Mouse (Mus musculus) cerebellum, adult 18-20 months (tissue): Measurements from ENCODE around the gene Magi2.

Source experiments
- DNase-seq, 2 experiments: peaks; one replicate each; pipeline ENCODE4 v3.0.0; 2021

The Magi2 gene

DNA sequence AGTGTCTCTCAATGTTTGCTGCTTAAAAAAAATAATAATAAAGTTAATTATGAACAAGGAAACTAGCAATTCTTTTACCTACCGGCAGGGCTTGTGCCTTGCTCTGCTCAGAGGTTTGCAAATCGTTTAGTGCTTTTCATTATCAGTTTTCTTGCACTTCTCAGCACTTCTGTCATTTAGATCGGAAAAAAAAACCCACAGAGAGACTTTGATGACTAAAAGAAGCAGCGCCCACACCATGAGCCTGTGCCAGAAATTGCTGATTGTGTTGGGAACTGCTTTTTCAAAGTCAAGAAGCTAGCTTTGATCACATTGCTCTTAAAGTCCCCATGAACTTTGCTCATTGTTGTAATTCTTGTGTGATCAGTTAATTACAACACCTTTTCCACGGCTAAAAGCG, 860.2 kb downstream of the Magi2 start:
- no peak for DNase-seq

DNA sequence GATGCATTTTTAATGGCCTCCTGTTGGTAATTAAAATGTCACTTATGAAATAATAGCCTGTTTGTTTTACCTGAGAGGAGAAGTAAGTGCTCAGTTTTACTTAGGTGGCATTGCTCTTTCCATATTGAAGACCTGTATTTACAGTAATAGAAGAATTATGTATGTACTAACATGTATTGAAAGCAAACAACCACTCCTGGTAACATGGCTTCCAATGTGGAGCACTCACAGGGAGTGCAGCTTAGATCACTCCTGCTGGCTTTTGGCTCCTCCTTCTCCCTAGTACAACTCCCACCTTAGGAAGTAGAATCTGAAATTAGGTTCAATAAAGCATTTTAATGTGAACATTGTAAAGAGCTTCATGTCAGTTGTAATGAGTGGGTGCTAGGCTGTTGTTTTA, 877.0 kb downstream of the Magi2 start:
- no peak for DNase-seq

DNA sequence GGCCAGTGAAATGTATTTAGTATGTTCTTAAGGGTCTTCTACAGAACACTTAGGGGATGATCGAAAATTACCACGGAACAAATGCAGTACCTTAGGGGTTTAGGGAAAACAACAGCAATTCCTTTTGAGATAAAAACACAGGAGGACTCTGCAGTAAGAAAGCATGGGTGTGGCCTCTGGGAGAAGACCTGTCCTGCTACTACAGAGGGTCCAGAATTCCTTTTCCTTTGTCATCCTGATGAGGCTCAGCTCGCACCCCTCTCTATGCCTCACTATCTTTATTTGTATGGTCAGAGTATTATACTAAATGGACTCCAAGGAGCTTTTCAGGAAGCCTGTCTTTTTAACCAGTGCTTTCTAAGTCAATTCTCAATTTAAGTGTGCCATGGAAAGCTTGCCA, 877.7 kb downstream of the Magi2 start:
- DNase-seq: no peak

DNA sequence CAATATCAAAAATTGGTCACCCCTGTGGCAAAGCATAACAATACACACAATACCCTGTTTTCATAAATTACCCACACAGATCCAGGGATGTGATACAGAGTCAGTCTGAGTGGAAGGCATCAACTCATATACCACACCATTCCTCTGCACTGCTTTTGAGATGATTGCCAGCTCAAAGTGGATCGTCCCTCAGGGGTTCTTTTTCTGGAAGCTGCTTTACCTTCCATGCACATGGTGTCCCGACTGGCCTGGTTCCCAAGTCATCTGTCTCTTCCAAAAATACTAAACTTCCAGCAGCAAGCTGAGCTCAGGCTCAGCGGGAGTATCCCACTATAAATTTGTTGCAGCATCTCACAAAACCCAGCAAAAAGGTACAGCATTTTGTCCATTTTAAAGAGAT, 882.7 kb downstream of the Magi2 start:
- peak; percentile 59 to 60 for DNase-seq

DNA sequence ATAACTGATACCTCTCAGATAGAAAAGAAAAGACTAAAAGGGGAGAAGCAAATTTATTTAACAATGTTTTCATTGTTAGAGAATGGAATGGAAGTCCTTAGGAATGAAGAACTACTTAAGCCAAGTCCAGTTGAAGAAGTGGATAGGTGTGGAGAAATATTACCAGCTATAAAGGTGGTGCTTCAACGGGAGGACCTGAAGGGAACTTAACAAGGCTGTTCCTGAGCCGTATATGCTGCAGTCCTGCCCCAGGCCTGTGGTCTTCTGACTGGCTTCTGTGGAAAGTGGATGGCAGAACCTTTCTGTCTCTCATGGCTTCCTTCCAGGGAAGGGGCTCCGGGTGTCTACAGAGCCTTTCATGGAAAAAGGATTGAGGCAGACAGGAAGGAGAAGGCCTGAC, 890.3 kb downstream of the Magi2 start:
- DNase-seq: no peak

DNA sequence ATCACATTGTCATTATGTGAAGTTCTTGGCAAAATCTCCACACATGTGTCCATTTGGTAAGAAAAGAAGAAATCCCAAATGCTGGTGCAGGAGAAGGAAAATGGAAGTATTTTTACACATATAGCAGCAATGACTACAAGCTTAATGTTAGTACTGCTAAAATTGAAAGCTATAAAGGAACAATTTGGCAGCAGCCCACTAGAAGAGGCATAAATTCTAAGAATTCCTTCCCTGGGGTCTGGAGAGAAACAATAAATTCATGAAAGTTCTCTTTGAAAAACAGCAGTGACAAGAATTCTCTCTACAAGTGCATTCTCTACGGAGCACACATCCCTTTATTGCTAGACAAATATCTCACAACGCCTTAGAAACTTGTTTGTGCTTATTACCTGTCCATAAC, 913.4 kb downstream of the Magi2 start:
- no peak for DNase-seq

DNA sequence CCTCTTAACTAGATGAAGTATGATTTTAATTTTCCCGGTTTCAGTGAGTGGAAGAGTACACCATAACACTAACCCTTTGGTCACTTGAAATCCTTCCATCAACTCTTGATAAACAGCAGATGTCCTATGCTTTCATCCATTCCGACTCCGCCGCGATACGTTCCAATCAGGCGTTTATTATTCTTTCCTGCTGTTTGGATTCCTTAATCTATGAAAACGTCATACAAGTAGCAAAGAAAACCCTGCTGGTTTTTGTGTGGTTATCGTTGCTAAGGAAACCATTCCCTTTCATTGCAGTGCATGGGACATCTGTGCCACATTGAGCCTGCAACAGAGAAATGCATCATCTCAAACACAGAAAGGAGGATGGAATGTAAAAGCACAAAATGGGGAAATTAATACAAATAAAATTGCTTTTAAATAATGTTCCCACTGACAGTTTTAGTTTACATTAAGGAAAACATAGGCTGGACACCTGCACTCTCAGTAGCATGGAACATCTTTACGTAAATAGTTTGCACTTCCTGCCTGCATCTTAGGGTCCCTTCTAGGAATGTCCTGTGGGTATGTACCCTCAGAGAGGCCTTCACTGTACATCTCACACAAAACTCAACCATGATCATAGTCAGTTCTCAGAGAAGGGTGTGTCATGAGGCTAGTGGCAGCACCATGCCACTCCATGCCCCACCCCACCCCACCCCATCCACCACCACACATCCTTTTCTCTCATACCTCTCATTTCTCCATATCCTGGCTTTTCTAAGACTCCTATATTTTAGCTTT, 914.0 kb downstream of the Magi2 start:
- no peak for DNase-seq

DNA sequence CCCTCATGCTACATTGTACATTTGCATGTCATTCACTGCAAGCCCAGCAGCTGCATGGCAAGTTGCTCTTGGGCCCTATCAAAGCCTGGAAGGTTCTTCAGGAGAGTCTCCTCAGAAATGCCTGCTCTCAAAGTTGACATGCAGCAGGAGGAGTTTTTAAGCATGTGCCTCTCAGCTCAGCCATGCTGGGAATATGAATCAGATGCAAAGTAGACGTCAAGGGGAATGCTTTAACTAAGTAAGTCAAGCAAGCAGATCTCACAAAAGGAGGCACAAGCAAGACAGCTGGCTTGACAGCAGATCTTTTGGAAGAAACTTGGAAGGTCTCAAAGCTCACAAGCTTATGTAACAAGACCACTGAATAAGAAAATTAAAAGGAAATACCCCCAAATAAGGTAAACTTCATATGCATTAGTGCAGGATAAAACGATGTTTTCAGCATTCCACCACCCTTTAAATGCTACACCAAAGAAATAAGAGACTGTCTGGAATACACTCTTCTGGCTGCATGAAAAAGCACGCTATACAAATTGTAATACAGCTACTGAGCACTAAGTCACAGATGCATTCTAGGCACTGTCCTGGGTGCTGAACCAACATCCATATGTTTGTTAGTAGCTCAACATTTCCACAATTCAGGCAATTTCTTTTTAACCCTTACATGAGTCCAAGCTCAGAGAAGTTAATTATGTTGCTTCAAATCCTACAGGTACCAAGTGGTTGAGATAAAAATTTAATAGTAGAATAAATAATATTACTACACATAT, 926.7 kb downstream of the Magi2 start:
- no peak for DNase-seq

DNA sequence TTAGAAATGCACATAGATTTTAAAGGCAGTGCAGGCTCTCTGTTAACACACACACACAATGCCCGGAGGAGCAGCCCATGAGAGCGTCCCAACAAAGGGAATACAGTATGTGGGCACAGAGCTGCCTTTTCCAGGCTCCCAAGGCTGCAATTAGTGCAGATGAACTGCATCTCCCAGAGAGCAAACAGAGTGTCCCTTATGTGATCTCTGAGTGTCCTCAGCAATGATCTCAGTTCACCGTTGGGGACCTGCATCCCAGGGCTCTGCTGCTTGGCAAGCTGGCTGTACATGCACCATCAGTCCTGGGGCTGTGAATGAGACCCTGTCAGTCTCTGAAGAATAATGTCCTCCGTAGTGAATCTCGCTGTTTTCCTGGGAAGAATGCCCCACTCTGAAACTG, 969.9 kb downstream of the Magi2 start:
- no peak for DNase-seq

DNA sequence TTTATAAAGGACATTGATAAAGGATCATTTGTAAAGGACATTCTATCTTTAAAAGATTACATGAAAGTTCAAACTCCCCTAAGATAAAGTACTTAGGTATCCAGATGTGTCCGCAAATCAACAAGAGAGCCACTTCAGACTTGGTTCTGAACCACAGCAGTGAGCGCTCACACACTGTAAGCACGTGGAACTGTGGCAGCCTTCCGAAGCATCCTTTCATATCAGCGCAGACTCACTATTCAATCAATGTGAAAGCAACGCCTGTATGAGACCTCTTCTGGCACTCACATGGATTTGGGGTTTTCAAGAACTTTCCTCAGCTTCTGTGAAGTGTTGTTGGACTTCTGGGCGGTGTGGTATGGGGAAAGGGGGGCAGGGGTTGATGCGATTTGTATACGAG, 970.6 kb downstream of the Magi2 start:
- DNase-seq: no peak

DNA sequence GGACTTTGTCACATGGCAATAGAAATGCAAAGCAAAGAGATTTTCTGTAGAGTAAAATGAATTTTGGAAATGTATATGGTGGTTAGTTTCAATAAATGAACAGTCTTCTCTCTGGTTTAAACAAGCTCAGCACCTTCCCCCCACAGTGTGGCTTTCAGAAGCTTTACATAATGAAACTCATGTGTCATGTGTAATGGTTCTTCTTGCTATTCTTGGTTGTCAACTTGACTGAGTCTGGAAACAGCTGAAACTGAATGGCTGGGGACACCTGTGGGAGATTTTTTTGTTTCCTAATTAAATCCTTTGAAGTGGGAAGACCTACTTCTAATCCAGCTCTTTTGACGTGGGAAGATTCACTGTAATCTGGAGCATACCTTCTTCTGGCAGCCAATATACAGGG, 974.5 kb downstream of the Magi2 start:
- DNase-seq: no peak

DNA sequence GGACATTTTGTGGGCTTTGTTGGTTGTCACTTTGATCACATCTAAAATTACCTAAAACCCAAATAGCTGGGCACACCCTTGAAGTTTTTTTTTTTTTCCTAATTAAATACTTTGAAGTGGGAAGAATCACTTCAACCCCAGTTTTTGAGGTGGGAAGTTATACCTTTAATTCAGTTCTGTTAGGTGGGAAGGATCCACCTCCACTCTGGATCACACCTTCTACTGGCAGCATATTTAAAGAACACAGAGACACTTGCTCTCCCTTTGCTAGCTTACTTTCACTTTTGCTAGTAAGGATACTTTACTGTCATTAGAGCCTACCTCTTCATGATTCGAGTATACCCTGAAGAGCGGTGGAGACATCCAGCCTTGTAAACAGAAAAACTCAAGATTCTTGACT, 981.3 kb downstream of the Magi2 start:
- no peak for DNase-seq

DNA sequence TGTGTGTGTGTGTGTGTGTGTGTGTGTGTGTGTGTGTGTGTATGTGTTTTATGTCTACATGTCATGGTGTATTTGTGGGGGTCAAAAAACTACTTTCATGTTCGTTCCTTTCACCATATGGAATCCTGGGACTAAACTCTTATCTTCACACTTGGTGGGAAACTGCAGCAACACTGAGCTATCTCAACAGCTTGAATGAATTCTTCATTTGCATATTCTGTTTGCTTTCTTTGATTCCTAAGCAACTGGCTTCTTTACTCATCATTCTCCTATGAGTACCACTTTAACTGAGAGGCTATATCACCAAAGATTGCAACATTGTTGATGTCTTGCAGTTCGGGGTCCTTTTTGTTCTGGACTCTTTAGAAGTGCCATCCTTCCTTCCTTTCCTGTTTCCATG, 986.5 kb downstream of the Magi2 start:
- DNase-seq: no peak

DNA sequence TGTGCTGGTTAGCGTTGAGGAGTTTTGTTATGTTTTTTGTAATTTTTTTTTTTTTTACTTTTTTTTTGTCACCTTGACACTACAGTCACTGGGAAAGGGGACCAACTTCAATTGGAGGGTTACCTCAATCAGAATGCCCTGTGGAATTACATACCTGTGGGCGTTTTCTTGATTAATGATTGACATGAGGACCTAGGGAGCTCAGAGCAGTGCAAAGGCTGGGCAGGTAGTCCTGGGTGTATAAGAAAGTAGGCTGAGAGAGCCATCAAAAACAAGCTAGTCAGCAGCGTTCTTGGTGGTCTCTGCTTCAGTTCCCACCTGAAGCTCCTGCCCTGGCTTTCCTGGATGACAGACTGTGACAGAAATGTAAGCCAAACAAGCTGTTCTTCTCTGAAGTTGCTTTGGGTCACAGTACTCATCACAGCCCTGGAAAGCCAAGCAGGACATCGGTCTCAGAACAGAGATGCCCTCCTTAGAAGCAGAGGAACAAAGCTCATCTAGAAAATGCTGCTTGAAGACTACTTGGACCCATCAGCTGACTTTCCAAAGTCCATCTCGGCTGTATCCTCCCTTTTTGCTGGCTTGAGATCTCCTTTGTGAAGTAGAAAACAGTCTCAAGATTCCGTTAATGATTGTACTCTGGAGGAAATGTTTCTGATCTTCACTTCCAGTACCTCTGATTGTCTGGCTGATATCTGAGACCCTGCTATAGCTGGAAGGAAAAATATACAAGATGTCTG, 999.8 kb downstream of the Magi2 start:
- no peak for DNase-seq

DNA sequence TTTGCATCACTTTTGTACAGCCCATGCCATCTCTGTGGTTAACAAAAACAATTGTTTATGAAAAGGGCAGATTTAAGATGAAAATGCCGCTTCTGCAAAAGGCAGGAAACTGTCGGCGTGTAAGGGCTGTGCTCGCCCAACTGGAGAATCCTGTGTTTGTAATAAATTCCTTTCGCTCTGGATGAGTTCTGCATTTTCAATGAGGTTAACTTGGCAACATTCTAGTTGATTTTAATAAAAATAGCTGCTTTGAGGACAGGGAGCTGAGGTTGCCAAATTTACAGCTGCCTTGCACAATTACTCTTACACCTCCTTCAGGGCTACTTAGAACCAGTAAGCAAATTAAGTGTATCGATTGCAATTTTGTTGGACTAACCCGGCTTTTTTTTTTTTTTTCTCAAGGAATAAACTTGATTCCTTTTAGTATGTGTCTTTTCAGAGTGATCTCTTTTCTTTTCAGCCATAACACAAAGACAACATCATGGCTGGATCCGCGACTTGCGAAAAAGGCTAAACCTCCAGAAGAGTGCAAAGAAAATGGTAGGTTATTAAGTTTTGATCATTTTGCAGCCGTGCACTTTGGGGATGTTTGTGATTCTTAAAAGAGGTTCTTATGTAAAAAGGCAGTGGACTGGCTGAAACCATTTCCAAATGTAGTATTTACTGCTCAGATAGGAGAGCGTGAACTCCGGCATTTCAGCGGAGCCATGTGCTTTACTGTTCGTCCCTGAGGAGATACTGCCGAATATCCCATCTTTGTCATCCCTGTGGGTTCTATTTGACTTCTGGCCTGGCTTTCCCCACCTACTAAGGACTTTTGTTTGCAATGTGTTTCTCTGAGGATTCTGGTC, 1001.3 kb downstream of the Magi2 start:
- DNase-seq: no peak

DNA sequence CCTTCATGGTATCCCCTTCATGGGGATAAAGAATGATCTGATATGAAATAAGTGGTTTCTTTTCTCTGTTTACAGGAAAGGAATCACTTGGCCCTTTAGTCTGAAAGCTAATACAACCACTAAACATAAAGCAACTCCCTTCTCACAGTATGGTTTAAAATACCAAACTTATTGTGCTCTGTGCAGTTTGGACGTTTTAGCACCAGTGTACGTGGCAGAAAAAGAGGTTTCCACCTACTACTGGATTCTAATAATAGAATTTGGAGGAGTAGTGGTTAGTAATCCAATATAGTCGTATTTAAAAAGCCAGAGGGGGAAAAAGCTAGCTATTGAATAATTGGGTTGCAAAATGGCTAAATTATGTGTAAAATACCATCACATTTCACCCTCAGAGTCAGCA, 1005.1 kb downstream of the Magi2 start:
- no peak for DNase-seq

DNA sequence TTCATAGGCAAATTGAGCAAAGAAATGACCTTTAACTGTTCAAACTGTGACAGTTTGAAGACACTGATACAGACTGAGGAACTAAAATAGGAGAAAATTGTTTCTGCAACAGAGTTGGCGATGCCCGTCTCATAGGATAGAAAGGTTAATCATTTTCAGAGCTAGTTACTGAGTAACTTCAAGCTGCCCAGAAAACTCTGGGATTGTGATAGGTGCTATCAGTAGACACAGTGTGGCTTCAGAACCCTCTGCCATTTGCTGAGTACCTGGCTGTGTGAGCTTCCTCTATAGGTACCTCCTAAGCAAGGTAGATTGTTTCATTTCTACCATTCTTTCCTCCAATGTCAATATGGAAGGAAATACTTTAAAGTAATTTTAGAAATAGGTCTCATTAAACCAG, 1014.7 kb downstream of the Magi2 start:
- no peak for DNase-seq

DNA sequence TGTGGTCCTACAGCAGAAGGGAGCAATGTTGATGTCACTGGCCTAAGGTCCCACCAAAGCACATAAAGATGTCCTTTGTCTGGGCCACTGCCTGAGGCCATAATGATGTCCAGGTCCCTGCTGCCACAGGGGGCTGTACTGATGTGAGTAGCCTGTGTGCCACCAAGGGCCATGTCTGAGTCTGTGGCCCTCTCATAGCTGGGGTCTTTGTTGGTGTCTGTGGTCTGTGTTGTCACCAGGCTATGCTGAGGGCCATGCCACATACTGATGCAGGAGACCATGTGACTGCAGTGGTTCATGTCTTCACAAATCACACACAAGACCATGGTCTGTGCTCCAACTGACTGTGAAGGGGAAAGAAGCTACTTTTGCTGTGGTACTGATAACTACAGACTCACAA, 1015.7 kb downstream of the Magi2 start:
- no peak for DNase-seq

DNA sequence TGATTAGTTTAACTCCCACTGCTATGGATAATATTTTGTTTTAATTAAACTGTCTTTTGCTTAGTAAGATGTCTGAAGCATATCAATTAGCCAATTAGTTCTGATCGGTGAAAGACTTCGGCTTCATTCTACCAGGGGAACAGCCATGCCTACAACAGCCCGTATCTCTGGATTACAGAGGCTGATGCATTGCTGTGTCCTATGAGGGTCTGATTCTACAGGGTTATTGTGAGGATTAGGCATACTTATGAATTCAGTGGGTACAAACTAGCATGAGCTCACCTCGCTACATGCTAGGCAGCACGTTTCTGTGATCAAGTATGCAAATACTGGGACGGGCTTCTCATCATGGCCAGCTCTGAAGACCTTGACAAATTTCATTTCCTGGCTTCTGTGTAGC, 1022.5 kb downstream of the Magi2 start:
- DNase-seq: no peak

DNA sequence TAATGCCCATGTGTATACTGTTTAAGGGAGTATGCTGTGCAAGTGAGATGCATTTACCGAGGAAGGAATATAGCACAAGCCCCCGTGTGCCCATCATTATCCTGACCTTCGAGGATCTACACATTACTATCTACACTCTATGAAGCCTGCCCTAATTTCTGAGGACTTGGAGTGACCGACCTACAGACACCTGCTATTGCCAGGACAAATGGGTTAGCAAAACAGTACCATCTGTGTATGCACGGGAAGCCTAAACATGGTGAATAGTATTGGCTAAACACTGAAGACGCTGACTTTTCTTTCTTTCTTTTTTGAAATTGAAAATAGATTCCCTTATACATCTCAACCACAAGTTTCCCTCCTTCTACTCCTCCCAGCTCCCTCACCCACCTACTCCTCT, 1024.7 kb downstream of the Magi2 start:
- peak; percentile 28 for DNase-seq

DNA sequence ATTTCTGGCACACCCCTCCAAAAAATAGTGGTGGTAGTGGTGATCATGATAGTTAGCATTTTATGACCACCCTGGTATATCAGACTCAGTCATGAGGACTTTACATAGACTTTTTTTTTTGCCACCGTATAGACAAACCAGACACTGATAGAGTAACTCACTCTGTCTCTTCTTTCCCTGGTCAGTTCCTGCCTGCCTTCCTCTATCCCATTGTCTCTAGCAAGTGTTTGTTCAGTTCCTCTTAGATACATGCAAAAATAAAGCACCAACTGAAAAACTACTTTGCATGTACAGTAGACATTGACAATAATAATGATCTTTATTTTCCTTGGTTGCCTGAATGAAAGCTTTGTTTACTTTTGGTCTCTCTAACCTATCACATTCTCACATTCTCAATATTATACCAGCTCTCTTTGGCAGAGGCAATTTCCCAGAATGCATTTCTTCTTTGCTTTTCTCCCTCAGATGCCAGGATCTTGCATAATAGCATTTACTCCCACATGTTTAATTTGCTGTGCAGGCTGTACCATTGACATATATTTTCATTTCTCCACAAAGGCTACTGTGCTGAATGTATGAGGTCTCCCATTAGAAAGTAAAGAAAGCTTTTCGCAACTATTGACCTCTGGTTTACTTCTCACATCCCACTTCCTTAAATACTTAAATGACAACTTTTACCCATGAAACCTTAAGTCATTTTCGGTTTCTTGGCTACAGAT, 1029.5 kb downstream of the Magi2 start:
- no peak for DNase-seq

DNA sequence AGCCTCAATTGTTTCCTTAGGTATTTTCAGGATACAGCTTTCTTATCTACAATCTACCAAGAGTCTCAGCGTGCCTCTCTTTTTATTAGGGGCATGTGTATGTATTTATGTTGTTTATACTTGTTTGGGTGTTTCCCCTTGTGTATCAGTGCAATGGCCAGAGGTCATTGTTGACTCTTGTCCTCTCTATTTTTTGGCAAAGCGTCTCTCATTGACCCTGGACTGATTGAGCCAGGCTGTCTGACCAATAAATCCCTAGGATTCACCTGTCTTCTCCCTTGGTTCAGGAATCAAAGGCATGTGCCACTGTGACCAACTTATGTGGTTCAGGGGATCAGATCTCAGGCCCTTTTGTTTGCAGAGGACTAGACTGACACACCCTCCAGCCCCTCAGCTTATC, 1030.1 kb downstream of the Magi2 start:
- DNase-seq: no peak
